Mouse (Mus musculus) heart, embryonic 16.5 days (tissue): ENCODE data around the gene Ubxn1. TPM values are rescaled to one million over a fixed set of nuclear protein-coding genes. Genes with fewer than 3 reads are reported as not detected.

ENCODE experiments used
- ATAC-seq: fragments of 200-750 bp; cut with Nextera tagmentation; replicated peaks from 2 replicates; pipeline ENCODE4 v1.8.0; 2017; ENCODE audit warnings: moderate number of reproducible peaks; ENCODE audit not compliant: insufficient read depth, low FRiP score; ENCODE audit errors: extremely low read depth
- H3K27ac ChIP-seq: fragments of 300-500 bp; sonication (generic); 2 replicates; pipeline ENCODE4 v1.5.1; 2014; ENCODE audit warnings: mild to moderate bottlenecking, low read length, control low read depth, moderate library complexity
- H3K27me3 ChIP-seq: fragments of 300-500 bp; sonication (generic); 2 replicates; pipeline ENCODE4 v1.6.1; 2014; ENCODE audit warnings: low read length, mixed read lengths; ENCODE audit not compliant: control insufficient read depth, insufficient read depth
- H3K36me3 ChIP-seq: fragments of 300-500 bp; sonication (generic); 2 replicates; pipeline ENCODE4 v1.6.1; 2014; ENCODE audit not compliant: control insufficient read depth, insufficient read depth
- H3K4me1 ChIP-seq: fragments of 300-500 bp; sonication (generic); 2 replicates; pipeline ENCODE4 v1.6.1; 2014; ENCODE audit warnings: low read length, mixed read lengths; ENCODE audit not compliant: control insufficient read depth, insufficient read depth
- H3K4me2 ChIP-seq: fragments of 300-500 bp; sonication (generic); 2 replicates; pipeline ENCODE4 v1.6.1; 2014; ENCODE audit warnings: low read depth, mild to moderate bottlenecking, control low read depth, low read length
- H3K4me3 ChIP-seq: fragments of 300-500 bp; sonication (generic); 2 replicates; pipeline ENCODE4 v1.5.1; 2014; ENCODE audit warnings: mild to moderate bottlenecking, control low read depth, low read length
- H3K9ac ChIP-seq: fragments of 300-500 bp; sonication (generic); 2 replicates; pipeline ENCODE4 v1.6.1; 2014; ENCODE audit warnings: low read length, control low read depth
- H3K9me3 ChIP-seq: fragments of 300-500 bp; sonication (generic); replicated peaks from 2 replicates; pipeline ENCODE4 v1.6.1; 2016; ENCODE audit warnings: low read length; ENCODE audit not compliant: control insufficient read depth
- WGBS: fragments of 180-500 bp; shearing (Covaris S2); extraction: QIAGEN DNeasy Blood & Tissue Kit; methylation state at CpG from one replicate; pipeline ENCODE4 v1.1.7; 2014; 5-methylcytosine and 5-hydroxymethylcytosine counted together
- polyA plus RNA-seq: library from polyadenylated mRNA; unstranded; fragments of >200 nt; fragmentation: Nextera tagmentation; extraction: Ambion mirVana; gene quantifications from 2 replicates; pipeline ENCODE4 v1.2.1, GENCODE M21; 2015

Gene Ubxn1
- polyA plus RNA-seq, 1 experiment from 2014 or later = 133 TPM

DNA sequence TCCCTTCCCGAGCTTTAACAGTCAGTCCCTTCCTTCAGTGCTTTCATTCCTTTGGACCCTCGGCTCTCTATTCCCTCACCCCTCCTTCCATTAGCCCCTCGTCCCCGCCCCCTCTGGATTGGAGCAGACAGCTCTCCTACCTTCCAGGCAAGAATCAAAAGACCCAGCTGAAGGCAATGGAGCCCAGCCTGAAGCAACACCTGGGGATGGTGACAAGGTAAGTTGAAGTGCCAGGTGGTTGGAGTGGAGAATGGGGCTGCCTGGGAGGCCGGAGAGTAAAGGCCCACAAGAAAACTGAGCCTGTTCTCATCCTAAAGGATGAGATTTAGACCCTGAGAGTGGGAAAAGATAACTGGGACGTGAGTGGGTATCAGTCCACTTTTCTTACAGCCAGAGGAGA is 37.2 kb downstream of the Ubxn1 start:
- WGBS = 88% methylated on average over 6 of the region's 6 CpGs
- Histone ChIP-seq H3K4me2 (no peak overlapping the region), H3K9me3 (no peaks in the 10 kb centered on the region), H3K36me3 (peaks cover 89% of the 10 kb centered on the region), H3K4me3 (no peak overlapping the region), H3K4me1 (no peaks in the 10 kb centered on the region), H3K27ac (no peak overlapping the region), H3K9ac (no peak overlapping the region), H3K27me3 (no peaks in the 10 kb centered on the region)
- no peak for ATAC-seq

DNA sequence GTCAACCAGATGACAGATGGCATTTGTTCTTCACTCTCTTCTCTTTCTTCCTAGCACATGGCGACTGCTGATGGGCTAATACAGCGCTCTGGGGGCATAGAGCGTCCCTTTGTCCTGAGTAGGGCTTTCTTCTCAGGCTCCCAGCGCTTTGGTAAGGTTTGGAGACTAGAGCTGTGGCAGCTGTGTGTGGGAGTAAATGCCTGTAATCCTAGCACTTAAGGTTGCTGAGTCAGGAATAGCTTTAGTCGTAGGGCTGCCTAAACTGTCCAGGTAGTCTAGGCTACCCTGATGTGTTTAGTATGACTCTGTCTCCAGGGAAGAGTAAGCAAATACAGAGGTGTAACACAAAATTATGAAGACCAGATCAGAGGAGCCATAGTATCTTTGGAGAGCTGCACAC is 40.5 kb downstream of the Ubxn1 start:
- Histone ChIP-seq H3K9ac (no peak overlapping the region), H3K4me1 (no peaks in the 10 kb centered on the region), H3K36me3 (peaks cover 93% of the 10 kb centered on the region), H3K9me3 (no peaks in the 10 kb centered on the region), H3K27ac (no peak overlapping the region), H3K4me2 (no peak overlapping the region), H3K4me3 (no peak overlapping the region), H3K27me3 (no peaks in the 10 kb centered on the region)
- no peak for ATAC-seq
- 86% methylated on average over 5 of the region's 5 CpGs for WGBS

DNA sequence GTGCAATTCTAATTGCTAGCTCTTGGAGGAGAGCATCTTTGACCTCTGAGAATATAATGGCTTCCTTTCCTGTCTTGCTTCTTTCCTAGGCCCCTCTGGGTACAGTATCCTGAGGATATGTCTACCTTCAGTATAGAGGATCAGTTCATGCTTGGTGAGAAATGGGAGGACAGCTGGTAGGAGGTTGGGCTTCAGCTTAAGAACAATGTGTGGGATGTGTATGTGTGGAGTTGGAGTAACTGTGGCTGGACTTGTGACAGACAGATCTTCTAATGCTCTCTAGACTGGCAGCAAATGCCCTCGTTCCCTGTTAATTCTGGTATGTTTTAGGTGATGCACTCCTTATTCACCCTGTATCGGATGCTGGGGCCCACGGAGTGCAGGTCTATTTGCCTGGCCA is 42.9 kb downstream of the Ubxn1 start:
- Histone ChIP-seq H3K4me2 (no peak overlapping the region), H3K4me3 (no peak overlapping the region), H3K36me3 (peaks cover 73% of the 10 kb centered on the region), H3K27me3 (no peaks in the 10 kb centered on the region), H3K9me3 (no peaks in the 10 kb centered on the region), H3K9ac (no peak overlapping the region), H3K4me1 (no peaks in the 10 kb centered on the region), H3K27ac (no peak overlapping the region)
- ATAC-seq = no peak
- WGBS = 92% methylated on average over 3 of the region's 3 CpGs

- 92% methylated on average over 3 of the region's 3 CpGs for WGBS
- peaks cover 12% of the 10 kb centered on the region for H3K4me1 ChIP-seq
Measured at GRCm38 (mm10) chr19:8919000-8919399, 47.7 kb downstream of the Ubxn1 start.

GRCm38 (mm10) chr19:8919684-8920072 is 48.4 kb downstream of the Ubxn1 start:
- Histone ChIP-seq H3K4me2 (peak overlapping the region; percentile 72), H3K36me3 (peaks cover 21% of the 10 kb centered on the region), H3K9ac (peak overlapping the region; percentile 87), H3K27me3 (no peaks in the 10 kb centered on the region), H3K4me3 (peak overlapping the region; percentile 83), H3K4me1 (peaks cover 12% of the 10 kb centered on the region), H3K27ac (peak overlapping the region; percentile 89), H3K9me3 (no peaks in the 10 kb centered on the region)
- 55% methylated on average over 6 of the region's 6 CpGs for whole genome bisulfite sequencing
- no peak for ATAC-seq

More at GRCm38 (mm10) chr19:8919000-8919399, 47.7 kb downstream of the Ubxn1 start:
- H3K9me3 ChIP-seq = no peaks in the 10 kb centered on the region
- ATAC-seq = no peak
- H3K27ac ChIP-seq = no peak overlapping the region
- H3K9ac ChIP-seq = no peak overlapping the region
- H3K4me3 ChIP-seq = no peak overlapping the region
- H3K27me3 ChIP-seq = no peaks in the 10 kb centered on the region
- no peak overlapping the region for H3K4me2 ChIP-seq
- peaks cover 27% of the 10 kb centered on the region for H3K36me3 ChIP-seq

GRCm38 (mm10) chr19:8920073-8920736 is 48.9 kb downstream of the Ubxn1 start, which contains the start of gene B3gat3:
Gene B3gat3 (plus strand): TSS chr19:8920374.
- H3K36me3 ChIP-seq = peaks cover 15% of the 10 kb centered on the region
- H3K27me3 ChIP-seq = no peaks in the 10 kb centered on the region
- ATAC-seq = peak; percentile 97
- peak within 1 kb of the TSS; percentile 83 for H3K4me3 ChIP-seq
- no peaks in the 10 kb centered on the region for H3K9me3 ChIP-seq
- 2% methylated on average over 37 of the region's 50 CpGs for WGBS
- H3K4me1 ChIP-seq = peaks cover 12% of the 10 kb centered on the region
- peak within 1 kb of the TSS; percentile 89 for H3K27ac ChIP-seq
- H3K9ac ChIP-seq = peak within 1 kb of the TSS; percentile 87
- H3K4me2 ChIP-seq = peak within 1 kb of the TSS; percentile 72

DNA sequence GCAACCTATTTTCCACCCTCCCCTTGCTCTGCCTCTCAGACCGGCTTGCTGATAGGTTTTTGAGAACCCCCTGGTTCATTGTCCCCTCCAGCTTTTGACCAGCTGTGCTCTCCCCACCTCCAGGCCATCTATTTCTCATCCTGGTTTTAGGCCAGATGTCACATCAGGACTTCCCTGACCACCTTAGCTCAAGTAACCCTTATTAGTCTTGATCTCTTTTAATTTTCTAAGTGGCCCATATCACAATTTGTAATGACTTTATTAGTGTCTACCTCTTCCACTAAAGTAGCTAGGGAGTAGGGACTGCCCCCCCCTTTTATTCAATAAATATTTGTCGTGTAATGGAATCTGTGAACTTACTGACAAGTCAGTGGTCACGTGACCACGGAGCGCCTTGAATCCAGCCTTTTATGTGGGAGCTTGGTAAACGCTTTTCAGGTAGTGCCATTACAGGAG is 49.6 kb downstream of the Ubxn1 start:
- Histone ChIP-seq H3K4me1 (peaks cover 12% of the 10 kb centered on the region), H3K9ac (peak overlapping the region; percentile 87), H3K27me3 (no peaks in the 10 kb centered on the region), H3K9me3 (no peaks in the 10 kb centered on the region), H3K27ac (peak overlapping the region; percentile 89), H3K4me2 (peak overlapping the region; percentile 72), H3K4me3 (peak overlapping the region; percentile 83), H3K36me3 (peaks cover 12% of the 10 kb centered on the region)
- no peak for ATAC-seq
- 1% methylated on average over 6 of the region's 6 CpGs for WGBS

DNA sequence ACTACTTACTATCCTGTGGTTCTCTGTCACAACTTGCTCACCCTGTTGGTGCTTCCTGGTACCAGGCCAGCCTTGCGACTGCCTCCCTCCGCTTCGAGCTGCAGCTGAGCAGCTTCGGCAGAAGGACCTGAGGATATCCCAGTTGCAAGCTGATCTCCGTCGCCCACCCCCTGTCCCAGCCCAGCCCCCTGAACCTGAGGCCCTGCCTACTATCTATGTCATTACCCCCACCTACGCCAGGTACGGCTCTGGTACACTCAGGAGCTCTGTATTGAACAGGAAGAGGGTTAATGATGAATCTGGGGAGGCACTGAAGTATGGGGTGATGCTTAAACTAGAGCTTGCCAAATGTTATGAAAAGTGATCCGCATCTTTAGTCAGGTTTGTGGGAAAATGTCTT is 50.4 kb downstream of the Ubxn1 start:
- H3K27me3 ChIP-seq = no peaks in the 10 kb centered on the region
- H3K36me3 ChIP-seq = peaks cover 9% of the 10 kb centered on the region; the same call in 1 of the 2 replicates
- no peak overlapping the region for H3K4me2 ChIP-seq
- no peak overlapping the region for H3K27ac ChIP-seq
- H3K4me3 ChIP-seq = no peak overlapping the region
- WGBS = 65% methylated on average over 9 of the region's 9 CpGs
- no peaks in the 10 kb centered on the region for H3K9me3 ChIP-seq
- peaks cover 12% of the 10 kb centered on the region for H3K4me1 ChIP-seq
- no peak overlapping the region for H3K9ac ChIP-seq
- ATAC-seq = no peak
